Mouse (Mus musculus) myocyte (in vitro differentiated cells): Measurements from ENCODE around the gene Sowahd.

ENCODE experiments used
- MYOG ChIP-seq, 3 experiments: IDR thresholded peaks; one replicate each; pipeline ENCODE4 v1.6.1; 2011; ENCODE audit warnings: control low read depth in 2 of 3, low read depth in 2 of 3, mild to moderate bottlenecking in 2 of 3; ENCODE audit not compliant: insufficient read length in 2 of 3, control insufficient read depth in 1 of 3, insufficient read depth in 1 of 3
- POLR2A ChIP-seq: IDR thresholded peaks from one replicate; pipeline ENCODE4 v1.6.1; 2011; ENCODE audit warnings: low read depth, mild to moderate bottlenecking, control low read depth, moderate library complexity; ENCODE audit not compliant: insufficient read length

DNA sequence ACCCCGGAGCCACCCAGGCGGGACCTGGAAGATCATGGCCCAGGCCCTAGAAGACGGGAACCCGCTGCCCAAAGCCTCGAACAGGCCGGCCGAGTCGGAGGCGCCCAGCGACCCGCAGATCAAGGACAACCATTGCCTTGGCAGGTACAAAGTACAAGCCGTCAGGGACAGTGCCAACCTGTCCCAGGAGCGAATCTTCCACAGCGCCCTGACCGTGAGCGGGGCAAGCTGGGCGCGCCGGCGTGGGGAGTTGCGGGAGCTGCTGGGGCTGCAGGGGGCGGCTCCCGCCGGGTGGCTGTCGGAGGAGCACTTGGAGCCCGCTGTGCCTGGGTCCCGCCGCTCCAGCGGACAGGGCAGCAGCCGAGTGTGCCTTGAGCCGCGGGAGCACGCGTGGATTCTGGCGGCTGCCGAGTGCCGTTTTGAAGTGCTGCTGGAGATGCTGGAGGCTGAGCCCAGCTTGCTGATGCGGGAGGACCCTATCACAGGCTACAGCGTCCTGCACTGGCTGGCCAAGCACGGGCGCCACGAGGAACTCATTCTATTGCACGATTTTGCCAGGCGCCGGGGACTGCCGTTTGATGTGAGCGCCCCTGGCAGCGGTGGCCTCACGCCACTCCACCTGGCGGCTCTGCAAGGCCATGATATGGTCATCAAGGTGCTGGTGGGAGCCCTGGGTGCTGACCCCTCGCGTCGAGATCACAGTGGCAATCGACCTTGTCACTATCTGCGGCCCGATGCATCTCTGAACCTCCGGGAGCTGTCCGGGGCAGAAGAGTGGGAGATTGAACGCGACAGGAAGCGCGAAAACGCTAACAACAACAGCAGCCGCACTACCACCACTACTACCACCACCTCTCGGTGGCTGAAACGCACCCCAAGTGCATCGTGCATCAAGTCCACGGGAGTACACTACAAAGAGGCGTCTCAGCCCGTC, 512 bp downstream of the Sowahd start:
- TF ChIP-seq POLR2A (no peak), MYOG (IDR thresholded peaks at IDR 0.05; ENCODE audit: control insufficient read depth in 1 of 3, insufficient read depth in 1 of 3, insufficient read length in 2 of 3, low read depth in 2 of 3) (no peak)
